Mouse (Mus musculus) lung, postnatal 10 days (tissue): ENCODE measurements around the gene Stoml1.
"Not testable (repeated sequence)": the region's sequence is repeated elsewhere in the genome, so short reads cannot be mapped to it uniquely, and the experiment has no call there.

ENCODE experiments used
- DNase-seq: peaks from one replicate; pipeline ENCODE4 v3.0.0; 2021

The Stoml1 gene

GRCm38 (mm10) chr9:58241780-58242485, 11.0 kb upstream of the Stoml1 start:
- DNase-seq, result peak; percentile 60

GRCm38 (mm10) chr9:58242696-58243095, 10.3 kb upstream of the Stoml1 start:
- no peak for DNase-seq

- DNase-seq, result no peak
These were observed 9.3 kb upstream of the Stoml1 start for GRCm38 (mm10) chr9:58243696-58244095.

GRCm38 (mm10) chr9:58246083-58246591, 6.8 kb upstream of the Stoml1 start:
- DNase-seq, result no peak

- peak; percentile 92 for DNase-seq
These were observed 5.8 kb upstream of the Stoml1 start for GRCm38 (mm10) chr9:58247064-58247759.

GRCm38 (mm10) chr9:58248746-58249413, 4.1 kb upstream of the Stoml1 start:
- no peak for DNase-seq

- DNase-seq, result peak; percentile 91
These were observed 3.3 kb upstream of the Stoml1 start, which contains the start of gene Pml for GRCm38 (mm10) chr9:58249592-58250192. Gene Pml, minus strand, starts transcription at chr9:58249786.

- no peak for DNase-seq
These were observed 2.6 kb upstream of the Stoml1 start for GRCm38 (mm10) chr9:58250322-58250721.

- DNase-seq, result not testable (repeated sequence)
These were observed 2.2 kb upstream of the Stoml1 start for GRCm38 (mm10) chr9:58250730-58251129.

GRCm38 (mm10) chr9:58253805-58254122, 800 bp downstream of the Stoml1 start:
- not testable (repeated sequence) for DNase-seq

- DNase-seq, result no peak
These were observed 2.1 kb downstream of the Stoml1 start for GRCm38 (mm10) chr9:58255105-58255504.

GRCm38 (mm10) chr9:58255704-58256685, 3.0 kb downstream of the Stoml1 start:
- no peak for DNase-seq

GRCm38 (mm10) chr9:58262507-58262906, 9.5 kb downstream of the Stoml1 start:
- DNase-seq, result no peak

- no peak for DNase-seq
These were observed 12.4 kb downstream of the Stoml1 start for GRCm38 (mm10) chr9:58265368-58265767.

GRCm38 (mm10) chr9:58266571-58267011, 13.6 kb downstream of the Stoml1 start:
- DNase-seq, result peak; percentile 57

GRCm38 (mm10) chr9:58267046-58267445, 14.1 kb downstream of the Stoml1 start:
- no peak for DNase-seq

GRCm38 (mm10) chr9:58268384-58269313, 15.7 kb downstream of the Stoml1 start:
- DNase-seq, result peak; percentile 80

- no peak for DNase-seq
These were observed 17.1 kb downstream of the Stoml1 start for GRCm38 (mm10) chr9:58270081-58270480.

GRCm38 (mm10) chr9:58271109-58271508, 18.1 kb downstream of the Stoml1 start:
- DNase-seq, result no peak

GRCm38 (mm10) chr9:58271551-58271950, 18.6 kb downstream of the Stoml1 start:
- not testable (repeated sequence) for DNase-seq

- no peak for DNase-seq
These were observed 19.1 kb downstream of the Stoml1 start for GRCm38 (mm10) chr9:58272068-58272541.
